Comparison of ENCODE assay signal across 18 mouse cellular contexts in genomic region chr9:65556349-65556748, GRCm38 (mm10). TPM values are rescaled to one million over a fixed set of nuclear protein-coding genes. Genes with fewer than 3 reads are reported as not detected.
"Had no signal": no experiment of that assay in that cellular context is flagged by ENCODE, and none has a peak within 500 bp of the region (broad histone marks: within the 10 kb centered on the region; RNA-seq: fewer than 3 reads in every experiment).

No protein-coding gene starts in this region.

- H3K4me2 ChIP-seq: limb, embryonic 15.5 days; lung, embryonic 14.5 days; midbrain, embryonic 11.5 days; neural tube, embryonic 13.5 days had no signal

- DNase-seq: kidney, adult 11 months; kidney, adult 9 months; kidney, postnatal 36 days; lung, embryonic 14.5 days; lung, postnatal 10 days; lung, postnatal 4 days; retina, postnatal 1 day; right cerebral cortex, postnatal 4 days; thymus, adult 18-20 months; thymus, postnatal 14 days had no signal

- H3K4me3 ChIP-seq: left cerebral cortex, adult 2 months; limb, embryonic 15.5 days; megakaryocyte, embryonic 14.5 days; neural tube, embryonic 13.5 days had no signal

- H3K27me3 ChIP-seq: limb, embryonic 15.5 days; megakaryocyte, embryonic 14.5 days; neural tube, embryonic 13.5 days had no signal

- H3K9ac ChIP-seq: limb, embryonic 15.5 days; lung, embryonic 14.5 days; neural tube, embryonic 13.5 days had no signal

- H3K9me3 ChIP-seq: limb, embryonic 15.5 days; megakaryocyte, embryonic 14.5 days; neural tube, embryonic 13.5 days had no signal

- H3K27ac ChIP-seq: left cerebral cortex, adult 2 months; limb, embryonic 15.5 days; neural tube, embryonic 13.5 days had no signal

- ATAC-seq: midbrain, embryonic 16.5 days had no signal

RNA-seq across cellular contexts. Expression of gene Ankdd1a, which starts 36.4 kb away (rescaled TPM):
- polyA plus RNA-seq: intestine, embryonic 14.5 days; limb, embryonic 11.5 days; midbrain, embryonic 11.5 days had no signal
